In the genomic region with DNA sequence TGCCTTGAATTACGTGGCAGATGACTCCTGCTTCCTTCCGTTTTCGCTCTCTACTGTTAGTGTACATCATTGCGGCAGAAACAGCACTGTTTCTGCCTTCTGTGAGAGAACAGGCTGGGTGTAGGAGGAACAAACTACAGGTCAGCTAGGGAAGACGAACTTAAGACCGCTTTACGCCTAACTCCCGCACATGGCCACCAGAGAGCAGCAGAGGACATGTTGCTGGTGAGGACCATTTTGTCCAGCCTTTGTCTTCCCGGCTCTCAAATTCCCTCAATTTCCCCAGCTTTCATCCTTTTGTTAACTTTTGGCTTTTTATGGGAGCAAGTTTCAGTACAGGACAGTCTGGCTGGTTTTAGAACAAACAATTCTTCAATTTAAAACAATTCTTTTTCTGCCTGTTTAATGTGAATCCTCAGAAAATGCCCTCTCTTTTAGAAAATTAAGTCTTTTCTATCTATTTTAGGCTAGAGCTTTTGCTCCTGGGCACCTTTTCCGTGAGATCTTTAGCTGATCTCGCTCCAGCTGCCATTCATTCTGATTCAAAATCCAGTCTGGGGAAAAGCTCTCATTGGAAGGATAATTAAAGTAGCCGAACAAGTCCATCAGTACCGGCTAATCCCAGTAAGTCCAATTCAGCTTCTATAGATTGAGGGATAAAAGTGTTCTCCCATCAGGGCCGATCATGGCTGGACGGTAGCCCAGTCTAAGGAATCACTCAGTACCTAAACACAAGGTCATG, we compare ENCODE assay signal across 9 mouse cellular contexts.
DNase-seq lines count a peak whose midpoint lies in the region; ATAC-seq lines count a peak whose summit lies in the region.
"Had no signal": no experiment of that assay in that cellular context is flagged by ENCODE, and none has a peak within 500 bp of the region (broad histone marks: within the 10 kb centered on the region; RNA-seq: fewer than 3 reads in every experiment).

No protein-coding gene starts in this region.

- ATAC-seq in forebrain, embryonic 11.5 days (replicated peaks; ENCODE audit: low FRiP score): no peak
- ATAC-seq in forebrain, embryonic 16.5 days: no peak
- ATAC-seq in forebrain, embryonic 14.5 days: peak; percentile 63; the same call in 1 of the 2 replicates
- ATAC-seq in hindbrain, embryonic 15.5 days (ENCODE audit: low FRiP score, low read depth): peak; percentile 38; the same call in 1 of the 2 replicates

- DNase-seq in forebrain, embryonic 11.5 days (ENCODE audit: low spot score): peak; percentile 91
- peak; percentile 71 for DNase-seq in brain, embryonic 18.5 days (ENCODE audit: low read depth, low spot score)
- DNase-seq in forebrain, embryonic 14.5 days (ENCODE audit: low spot score): peak; percentile 94
- peak; percentile 87 for DNase-seq in left cerebral cortex, postnatal 4 days
- DNase-seq in natural killer cell, adult 2 months (ENCODE audit: low spot score in 2 of 2): peak; percentile 1 to 28
- peak; percentile 77 for DNase-seq in telencephalon, adult 2 months (ENCODE audit: low read depth, low spot score)

- no peaks in the 10 kb centered on the region; the same call in 1 of the 2 replicates for H3K4me1 ChIP-seq in forebrain, embryonic 11.5 days (replicated peaks; ENCODE audit: control insufficient read depth, insufficient read depth, low read length)
- peaks cover 6% of the 10 kb centered on the region for H3K4me1 ChIP-seq in forebrain, embryonic 16.5 days (replicated peaks; ENCODE audit: control insufficient read depth, insufficient read depth, low read length)
- peaks cover 8% of the 10 kb centered on the region; the same call in 1 of the 2 replicates for H3K4me1 ChIP-seq in forebrain, embryonic 14.5 days (ENCODE audit: control insufficient read depth, insufficient read depth, low read length)
- H3K4me1 ChIP-seq in hindbrain, embryonic 15.5 days (replicated peaks): peaks cover 4% of the 10 kb centered on the region; the same call in 1 of the 2 replicates

- H3K27me3 ChIP-seq in forebrain, embryonic 11.5 days (ENCODE audit: control insufficient read depth, insufficient read depth, low read length): no peaks in the 10 kb centered on the region
- H3K27me3 ChIP-seq in forebrain, embryonic 16.5 days (replicated peaks; ENCODE audit: control insufficient read depth, insufficient read depth, low read length): no peaks in the 10 kb centered on the region
- no peaks in the 10 kb centered on the region for H3K27me3 ChIP-seq in forebrain, embryonic 14.5 days (replicated peaks; ENCODE audit: control insufficient read depth, insufficient read depth, low read length)
- H3K27me3 ChIP-seq in hindbrain, embryonic 15.5 days: no peaks in the 10 kb centered on the region

- intact Hi-C loops in left cerebral cortex, postnatal 4 days (cut with DNase I): loop anchor here (2.0 to 10.0 kb wide), 3 partner anchors 244 to 656 kb away; partner anchors contain the start of gene Tox3

- H3K4me2 ChIP-seq in forebrain, embryonic 11.5 days (ENCODE audit: low read depth, low read length, severe bottlenecking): no peak overlapping the region
- no peak overlapping the region for H3K4me2 ChIP-seq in forebrain, embryonic 16.5 days (ENCODE audit: low read length)
- H3K4me2 ChIP-seq in forebrain, embryonic 14.5 days (ENCODE audit: low read length): no peak overlapping the region
- H3K4me2 ChIP-seq in hindbrain, embryonic 15.5 days: no peak overlapping the region

- H3K36me3 ChIP-seq in forebrain, embryonic 11.5 days (ENCODE audit: control insufficient read depth, insufficient read depth, low read length): no peaks in the 10 kb centered on the region
- no peaks in the 10 kb centered on the region for H3K36me3 ChIP-seq in forebrain, embryonic 16.5 days (ENCODE audit: control insufficient read depth, insufficient read depth)
- no peaks in the 10 kb centered on the region for H3K36me3 ChIP-seq in forebrain, embryonic 14.5 days (ENCODE audit: control insufficient read depth, insufficient read depth, low read length)
- H3K36me3 ChIP-seq in hindbrain, embryonic 15.5 days: no peaks in the 10 kb centered on the region

- no peaks in the 10 kb centered on the region for H3K9me3 ChIP-seq in forebrain, embryonic 11.5 days (ENCODE audit: control insufficient read depth, low read length)
- H3K9me3 ChIP-seq in forebrain, embryonic 16.5 days (ENCODE audit: control insufficient read depth, low read length): no peaks in the 10 kb centered on the region
- no peaks in the 10 kb centered on the region for H3K9me3 ChIP-seq in forebrain, embryonic 14.5 days (replicated peaks; ENCODE audit: control insufficient read depth, low read length)
- no peaks in the 10 kb centered on the region for H3K9me3 ChIP-seq in hindbrain, embryonic 15.5 days

- peak overlapping the region; percentile 1; the same call in 1 of the 2 replicates for H3K9ac ChIP-seq in forebrain, embryonic 11.5 days (ENCODE audit: low read length)
- H3K9ac ChIP-seq in forebrain, embryonic 16.5 days (replicated peaks; ENCODE audit: low read depth, low read length): no peak overlapping the region
- H3K9ac ChIP-seq in forebrain, embryonic 14.5 days (ENCODE audit: low read length): no peak overlapping the region; the same call in 1 of the 2 replicates
- no peak overlapping the region for H3K9ac ChIP-seq in hindbrain, embryonic 15.5 days

- H3K4me3 ChIP-seq in forebrain, embryonic 11.5 days (ENCODE audit: low read depth, low read length): no peak overlapping the region
- H3K4me3 ChIP-seq in forebrain, embryonic 16.5 days (replicated peaks; ENCODE audit: low read length): no peak overlapping the region
- H3K4me3 ChIP-seq in forebrain, embryonic 14.5 days (ENCODE audit: low read depth, low read length): no peak overlapping the region
- no peak overlapping the region for H3K4me3 ChIP-seq in hindbrain, embryonic 15.5 days
- H3K4me3 ChIP-seq: myocyte had no signal

- H3K27ac ChIP-seq in forebrain, embryonic 11.5 days (ENCODE audit: low read depth, low read length): no peak overlapping the region
- H3K27ac ChIP-seq in forebrain, embryonic 16.5 days (ENCODE audit: low read length): no peak overlapping the region
- H3K27ac ChIP-seq in forebrain, embryonic 14.5 days (ENCODE audit: low read depth, low read length): no peak overlapping the region
- no peak overlapping the region for H3K27ac ChIP-seq in hindbrain, embryonic 15.5 days (replicated peaks)

- WGBS in forebrain, embryonic 11.5 days: 29% methylated on average over 15 of the region's 15 CpGs
- 13% methylated on average over 15 of the region's 15 CpGs for WGBS in forebrain, embryonic 16.5 days
- 19% methylated on average over 15 of the region's 15 CpGs for WGBS in forebrain, embryonic 14.5 days
- WGBS in hindbrain, embryonic 15.5 days: 33% methylated on average over 15 of the region's 15 CpGs

Comparison
In these comparisons a context has a peak if more than half of its experiments do, and no peak if none do; other contexts are left out.
1. ATAC-seq: peak in forebrain, embryonic 14.5 days (single experiment) and hindbrain, embryonic 15.5 days (single experiment); none in forebrain, embryonic 11.5 days (single experiment) and forebrain, embryonic 16.5 days (single experiment).
2. DNase-seq: peak in every context shown above with its lines; median percentile 94 in forebrain, embryonic 14.5 days; 91 in forebrain, embryonic 11.5 days; 87 in left cerebral cortex, postnatal 4 days; 77 in telencephalon, adult 2 months; 71 in brain, embryonic 18.5 days; 14 in natural killer cell, adult 2 months.